Mouse (Mus musculus) neural tube, embryonic 14.5 days (tissue): Measurements from ENCODE around the gene Gm8773. TPM values are rescaled to one million over a fixed set of nuclear protein-coding genes. Genes with fewer than 3 reads are reported as not detected.

Experiments
- ATAC-seq: fragments of 200-750 bp; cut with Nextera tagmentation; 2 replicates; pipeline ENCODE4 v1.8.0; 2017; ENCODE audit warnings: low read depth, mild to moderate bottlenecking, moderate TSS enrichment, moderate library complexity
- H3K27ac ChIP-seq: fragments of 300-500 bp; sonication (generic); 2 replicates; pipeline ENCODE4 v1.5.1; 2014; ENCODE audit warnings: low read depth, mild to moderate bottlenecking, control low read depth, low read length, moderate library complexity, mixed read lengths
- H3K27me3 ChIP-seq: fragments of 300-500 bp; sonication (generic); 2 replicates; pipeline ENCODE4 v1.6.1; 2014; ENCODE audit warnings: low read length; ENCODE audit not compliant: control insufficient read depth, insufficient read depth
- H3K36me3 ChIP-seq: fragments of 300-500 bp; sonication (generic); 2 replicates; pipeline ENCODE4 v1.6.1; 2014; ENCODE audit warnings: low read length, mixed read lengths; ENCODE audit not compliant: control insufficient read depth, insufficient read depth
- H3K4me1 ChIP-seq: fragments of 300-500 bp; sonication (generic); 2 replicates; pipeline ENCODE4 v1.6.1; 2014; ENCODE audit warnings: low read length; ENCODE audit not compliant: control insufficient read depth, insufficient read depth
- H3K4me2 ChIP-seq: fragments of 300-500 bp; sonication (generic); 2 replicates; pipeline ENCODE4 v1.6.1; 2014; ENCODE audit warnings: mild to moderate bottlenecking, low read depth, low read length, control low read depth
- H3K4me3 ChIP-seq: fragments of 300-500 bp; sonication (generic); 2 replicates; pipeline ENCODE4 v1.5.1; 2014; ENCODE audit warnings: low read depth, low read length, control low read depth, mixed read lengths
- H3K9ac ChIP-seq: fragments of 300-500 bp; sonication (generic); replicated peaks from 2 replicates; pipeline ENCODE4 v1.6.1; 2014; ENCODE audit warnings: low read depth, mild to moderate bottlenecking, control low read depth, low read length, mixed read lengths
- H3K9me3 ChIP-seq: fragments of 300-500 bp; sonication (generic); 2 replicates; pipeline ENCODE4 v1.6.1; 2016; ENCODE audit warnings: low read length; ENCODE audit not compliant: control insufficient read depth
- whole genome bisulfite sequencing: fragments of 180-500 bp; shearing (Covaris S2); extraction: QIAGEN DNeasy Blood & Tissue Kit; methylation state at CpG from one replicate; pipeline ENCODE4 v1.1.7; 2014; 5-methylcytosine and 5-hydroxymethylcytosine counted together
- polyA plus RNA-seq: library from polyadenylated mRNA; unstranded; fragments of >200 nt; fragmentation: Nextera tagmentation; extraction: Ambion mirVana; gene quantifications from 2 replicates; pipeline ENCODE4 v1.2.1, GENCODE M21; 2014

Gene Gm8773
- polyA plus RNA-seq, 1 experiment from 2014 or later = 14.9 TPM

DNA sequence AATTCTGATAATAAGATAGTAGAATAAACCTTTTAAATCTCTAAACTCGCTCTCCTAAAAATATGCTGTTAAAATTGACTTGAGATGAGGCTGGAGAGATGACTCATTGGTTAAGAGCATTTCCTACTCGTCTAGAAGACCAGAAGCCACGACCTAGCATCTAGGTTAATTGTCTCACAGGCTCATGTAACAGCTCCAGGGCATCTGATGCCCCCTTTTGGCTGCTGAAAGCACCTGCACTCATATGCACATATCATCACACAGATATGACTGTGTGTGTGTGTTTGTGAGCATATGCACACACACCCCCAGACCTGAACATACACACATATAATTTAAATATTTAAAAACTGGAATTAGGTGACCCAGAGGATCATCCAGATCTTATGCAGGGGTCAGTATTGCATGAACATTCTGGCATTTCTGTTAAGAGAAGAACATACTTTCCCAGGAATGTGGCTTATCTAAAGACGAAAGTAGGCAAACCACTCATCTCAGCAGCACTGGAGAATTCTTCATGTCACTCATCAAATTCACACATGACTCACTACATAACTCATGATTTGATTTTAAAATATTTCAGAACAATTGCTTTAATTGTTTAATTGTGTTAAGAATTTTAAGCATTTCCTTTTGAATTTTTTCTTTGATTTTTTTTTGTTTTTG, 12.4 kb upstream of the Gm8773 start:
- no peak for ATAC-seq
- H3K27me3 ChIP-seq = no peaks in the 10 kb centered on the region
- H3K9me3 ChIP-seq = no peaks in the 10 kb centered on the region
- H3K36me3 ChIP-seq = no peaks in the 10 kb centered on the region
- no peak overlapping the region for H3K9ac ChIP-seq
- WGBS = 80% methylated on average over 4 of the region's 4 CpGs
- H3K4me2 ChIP-seq = no peak overlapping the region
- no peak overlapping the region for H3K27ac ChIP-seq
- peaks cover 4% of the 10 kb centered on the region; the same call in 1 of the 2 replicates for H3K4me1 ChIP-seq
- H3K4me3 ChIP-seq = no peak overlapping the region

DNA sequence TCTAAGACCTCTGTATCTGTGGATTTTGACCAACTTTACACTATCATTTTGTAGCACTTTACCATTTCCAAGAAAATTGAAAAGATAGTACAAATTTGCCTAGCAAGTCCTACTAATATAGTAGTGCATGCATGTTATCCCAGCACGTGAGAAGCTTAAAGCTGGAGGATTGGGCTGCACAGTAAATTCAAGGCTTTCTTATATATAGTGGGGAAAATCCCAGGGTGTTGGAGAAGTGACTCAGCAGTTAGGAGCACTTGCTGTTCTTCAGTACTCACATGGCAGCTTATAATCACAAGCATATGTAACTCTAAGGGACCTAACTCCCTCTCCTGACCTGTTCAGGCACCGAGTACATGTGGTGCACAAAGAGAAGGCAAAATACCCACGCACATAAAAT, 11.2 kb upstream of the Gm8773 start:
- no peak for ATAC-seq
- Histone ChIP-seq H3K4me3 (no peak overlapping the region), H3K4me1 (peaks cover 4% of the 10 kb centered on the region; the same call in 1 of the 2 replicates), H3K27me3 (no peaks in the 10 kb centered on the region), H3K4me2 (no peak overlapping the region), H3K27ac (no peak overlapping the region), H3K9ac (no peak overlapping the region), H3K36me3 (no peaks in the 10 kb centered on the region), H3K9me3 (no peaks in the 10 kb centered on the region)
- 83% methylated on average over 3 of the region's 3 CpGs for whole genome bisulfite sequencing

- H3K4me3 ChIP-seq = no peak overlapping the region
- H3K9me3 ChIP-seq = no peaks in the 10 kb centered on the region
- H3K9ac ChIP-seq = no peak overlapping the region
- H3K27ac ChIP-seq = no peak overlapping the region
- 90% methylated on average over 3 of the region's 3 CpGs for WGBS
- H3K4me2 ChIP-seq = no peak overlapping the region
- no peaks in the 10 kb centered on the region for H3K4me1 ChIP-seq
- no peak for ATAC-seq
- H3K27me3 ChIP-seq = no peaks in the 10 kb centered on the region
- H3K36me3 ChIP-seq = no peaks in the 10 kb centered on the region
These were observed 14.1 kb downstream of the Gm8773 start for GRCm38 (mm10) chr5:5587686-5588085.

GRCm38 (mm10) chr5:5610540-5610939, 36.9 kb downstream of the Gm8773 start:
- ATAC-seq = no peak
- Histone ChIP-seq H3K4me3 (no peak overlapping the region), H3K27ac (no peak overlapping the region), H3K4me1 (no peaks in the 10 kb centered on the region), H3K9me3 (no peaks in the 10 kb centered on the region), H3K9ac (no peak overlapping the region), H3K27me3 (no peaks in the 10 kb centered on the region), H3K4me2 (no peak overlapping the region), H3K36me3 (no peaks in the 10 kb centered on the region)
- WGBS = 54% methylated on average over 3 of the region's 3 CpGs

DNA sequence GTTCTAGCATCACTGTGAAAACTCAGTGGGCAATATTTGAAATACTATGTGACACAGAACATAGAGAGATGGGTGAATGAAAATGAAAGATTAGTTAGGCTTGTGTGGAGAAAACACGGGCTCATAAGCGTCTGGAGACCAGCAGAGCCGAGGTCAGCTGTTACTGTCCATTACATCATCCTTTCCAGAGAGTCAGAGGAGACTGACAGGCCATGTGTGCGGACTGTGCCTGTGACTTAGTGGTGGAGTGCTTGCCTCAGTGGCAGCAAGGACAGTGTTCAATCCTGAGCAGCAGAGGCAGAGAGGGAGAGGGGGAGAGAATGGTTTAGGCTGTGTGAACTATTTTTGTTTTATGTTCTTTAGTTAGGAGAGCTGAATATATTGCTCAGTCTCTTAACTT, 44.7 kb downstream of the Gm8773 start:
- H3K4me2 ChIP-seq = no peak overlapping the region
- ATAC-seq = no peak
- H3K4me3 ChIP-seq = no peak overlapping the region
- H3K9ac ChIP-seq = no peak overlapping the region
- no peaks in the 10 kb centered on the region for H3K9me3 ChIP-seq
- H3K27ac ChIP-seq = no peak overlapping the region
- 64% methylated on average over 4 of the region's 4 CpGs for WGBS
- no peaks in the 10 kb centered on the region for H3K4me1 ChIP-seq
- H3K36me3 ChIP-seq = no peaks in the 10 kb centered on the region
- H3K27me3 ChIP-seq = no peaks in the 10 kb centered on the region

GRCm38 (mm10) chr5:5625491-5625890, 51.9 kb downstream of the Gm8773 start:
- no peak for ATAC-seq
- Histone ChIP-seq H3K27ac (no peak overlapping the region), H3K4me1 (no peaks in the 10 kb centered on the region), H3K4me2 (no peak overlapping the region), H3K4me3 (no peak overlapping the region), H3K36me3 (no peaks in the 10 kb centered on the region), H3K9me3 (no peaks in the 10 kb centered on the region), H3K27me3 (no peaks in the 10 kb centered on the region), H3K9ac (no peak overlapping the region)
- 89% methylated on average over 3 of the region's 3 CpGs for WGBS

Other genes starting within 250 kb of the Gm8773 start
- gene Cdk14, start 153.5 kb upstream of the Gm8773 start, polyA plus RNA-seq = 51.9 and 53.5 TPM in 2 replicates
- 0.33 TPM in 1 of 2 replicates, not detected in the other for gene 1700015F17Rik, start 94.7 kb upstream of the Gm8773 start, polyA plus RNA-seq
- 17.0 and 19.3 TPM in 2 replicates for gene Cldn12, start 58.8 kb upstream of the Gm8773 start, polyA plus RNA-seq
- gene Gtpbp10, start 14.3 kb upstream of the Gm8773 start, polyA plus RNA-seq = 21.7 and 23.4 TPM in 2 replicates
- 7.5 and 14.2 TPM in 2 replicates for gene Cfap69, start 90.4 kb downstream of the Gm8773 start, polyA plus RNA-seq
- gene Steap2, start 120.8 kb downstream of the Gm8773 start, polyA plus RNA-seq = 7.5 and 9.5 TPM in 2 replicates
- 0.88 and 1.8 TPM in 2 replicates for gene Steap1, start 175.5 kb downstream of the Gm8773 start, polyA plus RNA-seq